Mouse (Mus musculus): ENCODE results near the gene Ubxn11. TPM values are rescaled to one million over a fixed set of nuclear protein-coding genes. Genes with fewer than 3 reads are reported as not detected.
A peak's percentile ranks its signal among the peaks of the same experiment; 100 is the strongest.

The Ubxn11 gene
- total and polyA plus RNA-seq, 3 experiments, result 5.4 to 11.9 TPM; not detected in 1

DNA sequence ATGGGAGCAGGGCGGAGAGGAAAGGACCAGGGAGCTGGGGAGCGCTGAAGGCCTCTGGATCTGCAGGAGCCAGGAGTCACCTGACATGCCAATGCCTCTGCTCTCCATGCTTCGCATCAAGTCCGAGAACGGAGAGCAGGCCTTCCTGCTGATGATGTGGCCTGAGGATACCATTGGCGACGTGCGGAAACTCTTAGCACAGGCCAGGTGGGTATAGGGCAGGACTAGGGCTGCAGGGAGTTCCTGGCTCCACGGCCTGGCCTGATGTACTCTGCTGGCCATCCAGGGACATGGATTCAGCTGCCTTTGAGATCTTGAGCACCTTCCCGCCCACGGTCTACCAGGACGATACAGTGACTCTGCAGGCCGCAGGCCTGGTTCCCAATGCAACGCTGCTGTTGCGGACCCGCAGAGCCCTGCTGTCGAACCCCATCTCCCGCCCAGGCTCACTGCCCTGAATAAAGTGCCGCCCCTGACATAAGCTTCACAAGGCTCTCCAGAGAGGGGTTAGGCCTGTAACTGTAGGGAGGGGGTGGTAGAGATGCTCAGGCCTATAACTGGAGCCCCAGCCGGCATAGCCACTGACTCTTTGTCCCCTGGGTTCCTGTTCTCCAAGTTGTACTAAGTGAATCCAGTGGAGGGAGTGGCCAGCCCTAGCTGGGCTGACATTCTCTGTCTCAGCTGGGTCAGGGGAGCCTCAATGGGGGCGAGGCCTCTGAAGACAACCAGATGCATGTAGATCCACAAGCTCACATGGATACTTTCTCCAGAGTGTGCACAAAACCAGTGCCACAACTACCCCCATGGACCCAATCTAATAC lies 24.1 kb downstream of the Ubxn11 start:
- no peak for TF ChIP-seq MXI1 (IDR thresholded peaks at IDR 0.05; ENCODE audit: low read depth, low read length)
- no peak for TF ChIP-seq GATA1 (IDR thresholded peaks at IDR 0.05; ENCODE audit: low read depth, low read length)
- no peak for TF ChIP-seq ZC3H11A (IDR thresholded peaks at IDR 0.05; ENCODE audit: low read depth, low read length)
- TF ChIP-seq GABPA (IDR thresholded peaks at IDR 0.05; ENCODE audit: low read depth, low read length), result no peak
- TF ChIP-seq TBP (IDR thresholded peaks at IDR 0.05; ENCODE audit: low read depth, low read length), result no peak
- TF ChIP-seq EP300 (IDR thresholded peaks at IDR 0.05; ENCODE audit: low read depth in 1 of 2, low read length in 2 of 2), result no peak
- TF ChIP-seq NELFE (IDR thresholded peaks at IDR 0.05; ENCODE audit: low read depth, low read length), result no peak
- TF ChIP-seq SMC3 (IDR thresholded peaks at IDR 0.05; ENCODE audit: low read depth, low read length), result no peak
- no peak for TF ChIP-seq USF1 (IDR thresholded peaks at IDR 0.05; ENCODE audit: low read depth, low read length)
- no peak for TF ChIP-seq KAT2A (conservative IDR thresholded peaks at IDR 0.05; ENCODE audit: low read depth, low read length)
- no peak for TF ChIP-seq MYC (IDR thresholded peaks at IDR 0.05; ENCODE audit: low read depth, low read length)
- TF ChIP-seq SIN3A (IDR thresholded peaks at IDR 0.05; ENCODE audit: low read length), result no peak
- no peak for TF ChIP-seq ZMIZ1 (IDR thresholded peaks at IDR 0.05; ENCODE audit: low read depth, low read length)
- TF ChIP-seq ZNF384 (IDR thresholded peaks at IDR 0.05; ENCODE audit: low read depth, low read length), result no peak
- no peak for TF ChIP-seq UBTF (IDR thresholded peaks at IDR 0.05; ENCODE audit: borderline replicate concordance, insufficient read depth, low read depth, low read length)
- no peak for TF ChIP-seq MYB (IDR thresholded peaks at IDR 0.05; ENCODE audit: low read depth, low read length)
- no peak for TF ChIP-seq USF2 (IDR thresholded peaks at IDR 0.05; ENCODE audit: borderline replicate concordance in 1 of 2, insufficient read depth in 1 of 2, low read depth in 1 of 2, low read length in 2 of 2)
- Histone ChIP-seq H3K27ac (ENCODE audit: control insufficient read depth, low read depth, low read length) (no peak overlapping the region), H3K36me3 (ENCODE audit: control insufficient read depth in 1 of 2, insufficient read depth in 2 of 2, low read length in 2 of 2) (peaks cover 1 to 24% of the 10 kb centered on the region in 2 experiments; a peak in 2 of 4 replicates), H3K9me3 (replicated peaks; ENCODE audit: insufficient read depth, low read length) (no peaks in the 10 kb centered on the region), H3K79me2 (ENCODE audit: control insufficient read depth, insufficient read depth, low read length, poor library complexity) (peaks cover 15% of the 10 kb centered on the region), H3K9ac (ENCODE audit: control insufficient read depth, low read depth, low read length, poor library complexity, severe bottlenecking) (no peak overlapping the region), H3K4me3 (ENCODE audit: control insufficient read depth in 1 of 2, insufficient read depth in 1 of 2, low read depth in 2 of 2, low read length in 2 of 2) (no peak overlapping the region), H3K27me3 (ENCODE audit: control insufficient read depth in 1 of 2, insufficient read depth in 2 of 2, low read length in 2 of 2) (no peaks in the 10 kb centered on the region), H3K4me1 (ENCODE audit: control insufficient read depth in 1 of 2, insufficient read depth in 2 of 2, low read length in 2 of 2) (peaks cover 10 to 29% of the 10 kb centered on the region in 2 experiments)
- DNase-seq (ENCODE audit: low read depth, low spot score), result no peak

DNA sequence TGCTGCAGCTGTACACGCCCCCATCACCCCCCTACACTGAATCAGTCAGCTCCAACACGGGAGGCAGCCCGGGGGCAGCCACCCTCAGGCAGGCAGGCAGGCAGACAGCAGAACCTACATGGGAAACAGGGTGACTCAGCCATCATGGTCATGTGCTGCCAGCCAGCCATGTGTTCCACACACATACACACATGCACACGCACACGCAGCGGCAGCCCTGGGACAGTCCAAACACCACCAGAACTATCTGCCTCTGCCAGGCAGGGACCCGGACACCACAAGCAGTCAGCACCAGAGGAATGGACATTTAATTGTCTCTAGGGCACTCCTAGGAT lies 24.7 kb downstream of the Ubxn11 start:
- Histone ChIP-seq H3K79me2 (ENCODE audit: control insufficient read depth, insufficient read depth, low read length, poor library complexity) (peaks cover 15% of the 10 kb centered on the region), H3K36me3 (ENCODE audit: control insufficient read depth in 1 of 2, insufficient read depth in 2 of 2, low read length in 2 of 2) (peaks cover 1 to 24% of the 10 kb centered on the region in 2 experiments; a peak in 2 of 4 replicates), H3K4me1 (ENCODE audit: control insufficient read depth in 1 of 2, insufficient read depth in 2 of 2, low read length in 2 of 2) (peaks cover 10 to 29% of the 10 kb centered on the region in 2 experiments), H3K9me3 (replicated peaks; ENCODE audit: insufficient read depth, low read length) (no peaks in the 10 kb centered on the region), H3K4me3 (ENCODE audit: control insufficient read depth in 1 of 2, insufficient read depth in 1 of 2, low read depth in 2 of 2, low read length in 2 of 2) (no peak overlapping the region), H3K27ac (ENCODE audit: control insufficient read depth, low read depth, low read length) (no peak overlapping the region), H3K27me3 (ENCODE audit: control insufficient read depth in 1 of 2, insufficient read depth in 2 of 2, low read length in 2 of 2) (no peaks in the 10 kb centered on the region), H3K9ac (ENCODE audit: control insufficient read depth, low read depth, low read length, poor library complexity, severe bottlenecking) (no peak overlapping the region)
- no peak for TF ChIP-seq NELFE (IDR thresholded peaks at IDR 0.05; ENCODE audit: low read depth, low read length)
- no peak for TF ChIP-seq TAL1 (IDR thresholded peaks at IDR 0.05; ENCODE audit: low read length)
- peak; percentile 37; the same call in 1 of the 2 replicates for TF ChIP-seq USF1 (IDR thresholded peaks at IDR 0.05; ENCODE audit: low read depth, low read length)
- no peak for TF ChIP-seq ETS1 (IDR thresholded peaks at IDR 0.05; ENCODE audit: low read depth, low read length)
- no peak for TF ChIP-seq NRF1 (IDR thresholded peaks at IDR 0.05; ENCODE audit: insufficient read depth, low read depth, low read length, poor library complexity, severe bottlenecking)
- TF ChIP-seq CHD1 (IDR thresholded peaks at IDR 0.05; ENCODE audit: low read depth, low read length), result no peak
- TF ChIP-seq ZMIZ1 (IDR thresholded peaks at IDR 0.05; ENCODE audit: low read depth, low read length), result 0 out of 2 replicates have a peak, but pooled peaks have one; percentile 45
- TF ChIP-seq E2F4 (IDR thresholded peaks at IDR 0.05; ENCODE audit: borderline replicate concordance, low read depth, low read length), result no peak
- TF ChIP-seq RCOR1 (IDR thresholded peaks at IDR 0.05; ENCODE audit: low read depth, low read length), result no peak
- DNase-seq (ENCODE audit: low read depth, low spot score), result no peak

Data from MEL (cell line).